Mouse (Mus musculus): ENCODE measurements around the gene Ugt1a1. TPM values are rescaled to one million over a fixed set of nuclear protein-coding genes. Genes with fewer than 3 reads are reported as not detected.

The Ugt1a1 gene
- polyA plus RNA-seq, 2 experiments: 2.3 to 5.8 TPM

- no peak for ATAC-seq (ENCODE audit: low FRiP score, low read depth)
- no peak overlapping the region for H3K9ac ChIP-seq (ENCODE audit: low read depth, low read length, severe bottlenecking)
- 61% methylated on average over 3 of the region's 3 CpGs for WGBS
Measured at GRCm38 (mm10) chr1:88192136-88192535, 19.6 kb upstream of the Ugt1a1 start.

GRCm38 (mm10) chr1:88195687-88196086 lies 16.1 kb upstream of the Ugt1a1 start:
- no peaks in the 10 kb centered on the region for H3K27me3 ChIP-seq (ENCODE audit: control insufficient read depth, insufficient read depth, low read length)
- H3K4me1 ChIP-seq (ENCODE audit: control insufficient read depth, insufficient read depth, low read length): no peaks in the 10 kb centered on the region
- ATAC-seq (ENCODE audit: low FRiP score, low read depth) (no peak), DNase-seq (ENCODE audit: low spot score) (no peak)
- no peak overlapping the region for H3K4me2 ChIP-seq (replicated peaks; ENCODE audit: low read depth, low read length, severe bottlenecking)
- H3K4me3 ChIP-seq (replicated peaks; ENCODE audit: low read length): no peak overlapping the region
- no peak overlapping the region for H3K27ac ChIP-seq (replicated peaks; ENCODE audit: low read depth, low read length)
- H3K9ac ChIP-seq (ENCODE audit: low read depth, low read length, severe bottlenecking): no peak overlapping the region
- no peak for TF ChIP-seq POLR2A (IDR thresholded peaks at IDR 0.05; ENCODE audit: borderline replicate concordance, extremely low read depth, insufficient read depth, insufficient read length)
- no peaks in the 10 kb centered on the region for H3K36me3 ChIP-seq (ENCODE audit: control insufficient read depth, insufficient read depth, low read length)
- H3K9me3 ChIP-seq (ENCODE audit: control insufficient read depth, low read length): no peaks in the 10 kb centered on the region
- WGBS: 97% methylated on average over 1 of the region's 1 CpGs

More at GRCm38 (mm10) chr1:88192136-88192535, 19.6 kb upstream of the Ugt1a1 start:
- DNase-seq (ENCODE audit: low spot score): no peak
- Histone ChIP-seq H3K4me1 (ENCODE audit: control insufficient read depth, insufficient read depth, low read length) (no peaks in the 10 kb centered on the region), H3K36me3 (ENCODE audit: control insufficient read depth, insufficient read depth, low read length) (no peaks in the 10 kb centered on the region), H3K9me3 (ENCODE audit: control insufficient read depth, low read length) (no peaks in the 10 kb centered on the region), H3K27ac (replicated peaks; ENCODE audit: low read depth, low read length) (no peak overlapping the region), H3K27me3 (ENCODE audit: control insufficient read depth, insufficient read depth, low read length) (no peaks in the 10 kb centered on the region), H3K4me3 (replicated peaks; ENCODE audit: low read length) (no peak overlapping the region), H3K4me2 (replicated peaks; ENCODE audit: low read depth, low read length, severe bottlenecking) (no peak overlapping the region)
- TF ChIP-seq POLR2A (IDR thresholded peaks at IDR 0.05; ENCODE audit: borderline replicate concordance, extremely low read depth, insufficient read depth, insufficient read length): no peak

- Histone ChIP-seq H3K9me3 (ENCODE audit: control insufficient read depth, low read length) (no peaks in the 10 kb centered on the region), H3K27me3 (ENCODE audit: control insufficient read depth, insufficient read depth, low read length) (no peaks in the 10 kb centered on the region), H3K27ac (replicated peaks; ENCODE audit: low read depth, low read length) (no peak overlapping the region), H3K4me2 (replicated peaks; ENCODE audit: low read depth, low read length, severe bottlenecking) (no peak overlapping the region), H3K4me1 (ENCODE audit: control insufficient read depth, insufficient read depth, low read length) (no peaks in the 10 kb centered on the region), H3K4me3 (replicated peaks; ENCODE audit: low read length) (no peak overlapping the region), H3K9ac (ENCODE audit: low read depth, low read length, severe bottlenecking) (no peak overlapping the region), H3K36me3 (ENCODE audit: control insufficient read depth, insufficient read depth, low read length) (no peaks in the 10 kb centered on the region)
- DNase-seq (ENCODE audit: low spot score) (no peak), ATAC-seq (ENCODE audit: low FRiP score, low read depth) (no peak)
- TF ChIP-seq POLR2A (IDR thresholded peaks at IDR 0.05; ENCODE audit: borderline replicate concordance, extremely low read depth, insufficient read depth, insufficient read length): no peak
- 71% methylated on average over 3 of the region's 3 CpGs for WGBS
Measured at GRCm38 (mm10) chr1:88197443-88197842, 14.3 kb upstream of the Ugt1a1 start.

GRCm38 (mm10) chr1:88199996-88200395 lies 11.8 kb upstream of the Ugt1a1 start:
- no peak overlapping the region for H3K4me3 ChIP-seq (replicated peaks; ENCODE audit: low read length)
- H3K27ac ChIP-seq (replicated peaks; ENCODE audit: low read depth, low read length): no peak overlapping the region
- ATAC-seq (ENCODE audit: low FRiP score, low read depth): no peak
- DNase-seq (ENCODE audit: low spot score): no peak
- no peak overlapping the region for H3K9ac ChIP-seq (ENCODE audit: low read depth, low read length, severe bottlenecking)
- H3K9me3 ChIP-seq (ENCODE audit: control insufficient read depth, low read length): peaks cover 10% of the 10 kb centered on the region
- WGBS: 67% methylated on average over 2 of the region's 2 CpGs
- H3K36me3 ChIP-seq (ENCODE audit: control insufficient read depth, insufficient read depth, low read length): no peaks in the 10 kb centered on the region
- no peaks in the 10 kb centered on the region for H3K27me3 ChIP-seq (ENCODE audit: control insufficient read depth, insufficient read depth, low read length)
- TF ChIP-seq POLR2A (IDR thresholded peaks at IDR 0.05; ENCODE audit: borderline replicate concordance, extremely low read depth, insufficient read depth, insufficient read length): no peak
- H3K4me2 ChIP-seq (replicated peaks; ENCODE audit: low read depth, low read length, severe bottlenecking): no peak overlapping the region
- no peaks in the 10 kb centered on the region for H3K4me1 ChIP-seq (ENCODE audit: control insufficient read depth, insufficient read depth, low read length)

- Histone ChIP-seq H3K9me3 (ENCODE audit: control insufficient read depth, low read length) (peaks cover 11% of the 10 kb centered on the region), H3K27me3 (ENCODE audit: control insufficient read depth, insufficient read depth, low read length) (no peaks in the 10 kb centered on the region), H3K36me3 (ENCODE audit: control insufficient read depth, insufficient read depth, low read length) (no peaks in the 10 kb centered on the region), H3K4me1 (ENCODE audit: control insufficient read depth, insufficient read depth, low read length) (no peaks in the 10 kb centered on the region), H3K4me2 (replicated peaks; ENCODE audit: low read depth, low read length, severe bottlenecking) (no peak within 1 kb of the TSS), H3K4me3 (replicated peaks; ENCODE audit: low read length) (no peak within 1 kb of the TSS), H3K27ac (replicated peaks; ENCODE audit: low read depth, low read length) (no peak within 1 kb of the TSS), H3K9ac (ENCODE audit: low read depth, low read length, severe bottlenecking) (no peak within 1 kb of the TSS)
- ATAC-seq (ENCODE audit: low FRiP score, low read depth) (no peak), DNase-seq (ENCODE audit: low spot score) (no peak)
- TF ChIP-seq POLR2A (IDR thresholded peaks at IDR 0.05; ENCODE audit: borderline replicate concordance, extremely low read depth, insufficient read depth, insufficient read length): no peak
- 74% methylated on average over 7 of the region's 7 CpGs for WGBS
Measured at GRCm38 (mm10) chr1:88200456-88200855, 11.3 kb upstream of the Ugt1a1 start, which contains the start of gene Ugt1a2. Ugt1a2 (plus strand) TSS chr1:88200601.
